Mouse (Mus musculus) hindbrain, postnatal 0 days (tissue): ENCODE measurements at regions not wholly inside any gene's neighbourhood (a gene's known extent, or its start where the extent isn't known, plus 50 kb on each side); places are given as distances from the start of the nearest gene placed in this dataset.

Experiments
- ATAC-seq: fragments of 200-750 bp; cut with Nextera tagmentation; 2 replicates; pipeline ENCODE4 v1.8.0; 2017; ENCODE audit warnings: mild to moderate bottlenecking, moderate TSS enrichment, moderate library complexity
- DNase-seq: peaks from one replicate; pipeline ENCODE4 v3.0.0-alpha.2; 2015; ENCODE audit warnings: low spot score
- H3K27ac ChIP-seq: fragments of 300-500 bp; sonication (generic); 2 replicates; pipeline ENCODE4 v1.5.1; 2014; ENCODE audit warnings: mild to moderate bottlenecking
- H3K27me3 ChIP-seq: fragments of 300-500 bp; sonication (generic); 2 replicates; pipeline ENCODE4 v1.6.1; 2014; ENCODE audit warnings: low read length, mixed read lengths; ENCODE audit not compliant: insufficient read depth
- H3K36me3 ChIP-seq: fragments of 300-500 bp; sonication (generic); 2 replicates; pipeline ENCODE4 v1.6.1; 2014; ENCODE audit warnings: low read length, mixed read lengths; ENCODE audit not compliant: insufficient read depth
- H3K4me1 ChIP-seq: fragments of 300-500 bp; sonication (generic); 2 replicates; pipeline ENCODE4 v1.6.1; 2014; ENCODE audit warnings: antibody characterized with exemption, low read length, mixed read lengths; ENCODE audit not compliant: insufficient read depth
- H3K4me2 ChIP-seq: fragments of 300-500 bp; sonication (generic); 2 replicates; pipeline ENCODE4 v1.6.1; 2014; ENCODE audit warnings: low read depth, mild to moderate bottlenecking, low read length, moderate library complexity, mixed read lengths
- H3K4me3 ChIP-seq: fragments of 300-500 bp; sonication (generic); 2 replicates; pipeline ENCODE4 v1.5.1; 2014; ENCODE audit warnings: low read length
- H3K9ac ChIP-seq: fragments of 300-500 bp; sonication (generic); replicated peaks from 2 replicates; pipeline ENCODE4 v1.6.1; 2014; ENCODE audit warnings: mild to moderate bottlenecking, low read length, moderate library complexity, mixed read lengths
- H3K9me3 ChIP-seq: fragments of 300-500 bp; sonication (generic); 2 replicates; pipeline ENCODE4 v1.6.1; 2016; ENCODE audit warnings: low read length, mixed read lengths
- CTCF ChIP-seq: IDR thresholded peaks from 2 replicates; pipeline ENCODE4 v1.5.1; 2016; ENCODE audit warnings: antibody characterized with exemption, control low read depth, low read depth
- WGBS: fragments of 180-500 bp; shearing (Covaris S2); extraction: QIAGEN DNeasy Blood & Tissue Kit; methylation state at CpG from one replicate; pipeline ENCODE4 v1.1.7; 2014; 5-methylcytosine and 5-hydroxymethylcytosine counted together

DNA sequence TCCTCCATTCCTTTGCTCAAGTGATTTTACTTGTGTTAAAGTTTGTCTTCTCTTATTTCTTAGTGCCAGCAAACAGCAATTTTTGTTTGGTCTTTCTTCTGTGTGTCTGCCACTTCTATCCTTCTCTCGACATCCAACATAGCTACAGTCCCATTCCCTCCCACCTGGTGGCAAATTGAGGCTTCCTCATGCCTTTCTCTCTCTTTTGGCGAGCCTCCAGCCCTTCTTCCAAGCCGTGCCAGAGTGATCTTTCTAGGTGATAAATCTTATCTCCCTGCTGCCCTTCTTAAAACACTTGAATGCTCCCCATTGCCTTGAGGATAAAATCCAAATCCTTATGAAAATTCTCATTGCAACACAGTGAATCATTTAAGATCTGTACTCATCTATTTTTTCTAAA, 101.0 kb upstream of the Phactr1 start:
- Histone ChIP-seq H3K4me3 (no peak overlapping the region), H3K9me3 (no peaks in the 10 kb centered on the region), H3K27ac (no peak overlapping the region), H3K9ac (no peak overlapping the region), H3K4me2 (no peak overlapping the region), H3K36me3 (no peaks in the 10 kb centered on the region), H3K4me1 (no peaks in the 10 kb centered on the region), H3K27me3 (no peaks in the 10 kb centered on the region)
- WGBS: 64% methylated on average over 3 of the region's 3 CpGs
- TF ChIP-seq CTCF: no peak
- ATAC-seq: no peak
- DNase-seq: no peak

DNA sequence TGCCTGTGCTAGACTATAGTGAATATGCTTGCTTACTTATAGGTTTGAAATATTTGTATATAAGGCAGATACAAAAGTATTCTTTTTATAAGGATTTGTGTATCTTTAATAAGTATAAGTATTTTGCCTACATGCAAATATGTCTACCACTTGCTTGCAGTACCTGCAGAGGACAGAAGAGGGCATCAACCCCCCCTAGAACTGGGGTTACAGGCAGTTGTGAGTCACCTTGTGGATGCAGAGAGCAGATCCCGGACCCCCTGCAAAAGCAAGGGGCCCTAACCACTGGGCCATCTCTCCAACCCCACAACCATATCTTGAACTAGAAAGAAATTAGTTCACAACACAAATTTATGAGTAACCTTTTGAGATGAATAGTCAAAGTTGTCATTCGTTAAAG, 91.3 kb upstream of the Phactr1 start:
- DNase-seq (no peak), ATAC-seq (no peak)
- peak; percentile 31; the same call in 1 of the 2 replicates for TF ChIP-seq CTCF
- no peak overlapping the region for H3K9ac ChIP-seq
- WGBS: 87% methylated on average over 2 of the region's 2 CpGs
- no peaks in the 10 kb centered on the region for H3K9me3 ChIP-seq
- H3K27me3 ChIP-seq: no peaks in the 10 kb centered on the region
- no peaks in the 10 kb centered on the region for H3K36me3 ChIP-seq
- no peaks in the 10 kb centered on the region for H3K4me1 ChIP-seq
- H3K27ac ChIP-seq: no peak overlapping the region
- no peak overlapping the region for H3K4me3 ChIP-seq
- no peak overlapping the region for H3K4me2 ChIP-seq

DNA sequence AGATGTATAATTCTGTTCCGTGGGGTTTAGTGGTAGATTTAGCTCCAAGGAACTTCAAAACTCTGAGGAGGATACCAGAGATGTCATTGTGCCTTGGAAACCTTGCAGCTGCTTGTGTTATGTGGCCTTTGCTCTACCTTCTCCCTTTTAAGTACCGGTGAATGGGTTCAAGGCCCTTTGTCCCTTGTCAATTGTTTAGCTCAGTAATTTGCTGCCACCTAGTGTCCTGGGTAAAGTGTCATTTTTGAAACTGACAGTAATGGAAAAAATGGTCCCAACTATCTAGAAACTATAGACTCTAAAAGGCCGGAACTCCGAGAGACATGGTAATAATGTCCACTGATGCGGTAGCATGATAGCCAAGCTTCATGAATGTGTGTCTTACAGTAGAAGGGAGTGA, 90.8 kb upstream of the Phactr1 start:
- no peaks in the 10 kb centered on the region for H3K9me3 ChIP-seq
- DNase-seq: peak; percentile 41
- H3K4me2 ChIP-seq: no peak overlapping the region
- H3K4me3 ChIP-seq: no peak overlapping the region
- peak; percentile 50 for TF ChIP-seq CTCF
- no peak overlapping the region for H3K9ac ChIP-seq
- H3K4me1 ChIP-seq: no peaks in the 10 kb centered on the region
- no peak for ATAC-seq
- H3K27me3 ChIP-seq: no peaks in the 10 kb centered on the region
- 72% methylated on average over 5 of the region's 5 CpGs for WGBS
- H3K27ac ChIP-seq: no peak overlapping the region
- H3K36me3 ChIP-seq: no peaks in the 10 kb centered on the region

- WGBS: 85% methylated on average over 6 of the region's 6 CpGs
- ATAC-seq: no peak
These were observed 90.0 kb upstream of the Phactr1 start for GRCm38 (mm10) chr13:42590415-42590814.

DNA sequence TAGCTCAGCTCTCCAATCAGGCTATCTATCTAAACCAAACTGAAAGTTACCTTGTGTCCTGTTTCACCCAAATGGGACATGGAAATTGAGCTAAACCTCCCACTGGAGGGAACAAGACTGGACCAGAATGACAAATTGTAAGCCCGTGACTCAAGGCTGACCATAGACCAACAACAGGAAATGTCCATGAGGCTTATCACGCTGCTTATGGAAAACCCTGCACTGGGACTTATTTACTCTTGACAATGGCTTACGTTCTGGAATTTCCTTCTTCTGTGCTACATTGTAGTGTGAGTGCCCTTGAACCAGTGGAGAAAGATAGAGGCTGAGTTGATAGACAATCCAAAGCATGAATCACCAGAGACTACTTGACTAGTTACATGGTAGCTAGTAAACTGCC, 87.5 kb upstream of the Phactr1 start:
- H3K9me3 ChIP-seq: no peaks in the 10 kb centered on the region
- H3K4me1 ChIP-seq: no peaks in the 10 kb centered on the region
- no peak overlapping the region for H3K4me3 ChIP-seq
- H3K9ac ChIP-seq: no peak overlapping the region
- no peak for TF ChIP-seq CTCF
- no peaks in the 10 kb centered on the region for H3K27me3 ChIP-seq
- no peak overlapping the region for H3K4me2 ChIP-seq
- ATAC-seq (no peak), DNase-seq (no peak)
- no peaks in the 10 kb centered on the region for H3K36me3 ChIP-seq
- no peak overlapping the region for H3K27ac ChIP-seq
- 83% methylated on average over 3 of the region's 3 CpGs for WGBS

More at GRCm38 (mm10) chr13:42590415-42590814, 90.0 kb upstream of the Phactr1 start:
- Histone ChIP-seq H3K27ac (no peak overlapping the region), H3K9me3 (no peaks in the 10 kb centered on the region), H3K4me1 (no peaks in the 10 kb centered on the region), H3K27me3 (no peaks in the 10 kb centered on the region), H3K4me2 (no peak overlapping the region), H3K36me3 (no peaks in the 10 kb centered on the region), H3K4me3 (no peak overlapping the region), H3K9ac (no peak overlapping the region)
- TF ChIP-seq CTCF: no peak
- DNase-seq: no peak

DNA sequence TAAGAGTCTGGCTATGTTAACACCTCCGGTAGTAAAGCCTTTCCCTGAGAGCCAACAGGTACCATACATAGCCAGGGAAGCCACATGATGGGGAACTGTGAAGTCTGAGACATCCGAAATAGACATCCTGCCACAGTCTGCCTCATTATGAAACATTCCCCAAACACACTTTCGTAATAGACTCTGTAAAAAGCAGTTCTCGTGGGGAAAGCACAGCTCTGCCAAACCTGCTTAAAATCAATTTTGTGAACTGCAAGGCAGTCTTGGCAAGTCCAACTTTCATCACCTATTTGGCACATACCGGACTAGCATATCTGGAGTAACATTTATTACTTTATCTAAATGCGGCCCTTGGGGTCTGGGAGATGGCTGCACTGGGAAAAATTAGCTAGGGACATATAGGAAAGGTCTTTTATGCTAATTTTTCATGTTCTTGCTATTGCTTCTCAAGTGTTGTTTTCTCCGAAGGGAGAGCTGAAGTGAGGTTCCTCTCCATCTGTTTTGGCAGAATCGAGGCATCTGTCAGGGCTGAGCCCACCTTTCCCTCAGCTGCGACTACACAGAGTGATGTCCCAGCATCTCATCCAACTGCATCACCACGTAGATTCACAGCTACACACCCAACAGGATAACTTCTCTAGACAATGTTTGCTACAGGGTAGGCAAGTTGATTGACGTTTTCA, 86.8 kb upstream of the Phactr1 start:
- TF ChIP-seq CTCF: no peak
- no peak overlapping the region for H3K9ac ChIP-seq
- 79% methylated on average over 11 of the region's 11 CpGs for WGBS
- no peak overlapping the region for H3K4me2 ChIP-seq
- no peak overlapping the region for H3K27ac ChIP-seq
- H3K9me3 ChIP-seq: no peaks in the 10 kb centered on the region
- no peaks in the 10 kb centered on the region for H3K4me1 ChIP-seq
- no peak for DNase-seq
- no peak overlapping the region for H3K4me3 ChIP-seq
- H3K36me3 ChIP-seq: no peaks in the 10 kb centered on the region
- no peak for ATAC-seq
- no peaks in the 10 kb centered on the region for H3K27me3 ChIP-seq

- H3K4me3 ChIP-seq: no peak overlapping the region
- no peak for TF ChIP-seq CTCF
- no peaks in the 10 kb centered on the region for H3K36me3 ChIP-seq
- no peaks in the 10 kb centered on the region for H3K4me1 ChIP-seq
- 57% methylated on average over 3 of the region's 3 CpGs for WGBS
- no peaks in the 10 kb centered on the region for H3K27me3 ChIP-seq
- H3K27ac ChIP-seq: no peak overlapping the region
- DNase-seq (no peak), ATAC-seq (no peak)
- no peaks in the 10 kb centered on the region for H3K9me3 ChIP-seq
- no peak overlapping the region for H3K9ac ChIP-seq
- no peak overlapping the region for H3K4me2 ChIP-seq
These were observed 85.2 kb upstream of the Phactr1 start for GRCm38 (mm10) chr13:42595180-42595579.
